Mouse (Mus musculus): ENCODE measurements around the gene Herc2. TPM values are rescaled to one million over a fixed set of nuclear protein-coding genes. Genes with fewer than 3 reads are reported as not detected.

Gene Herc2
- total and polyA plus RNA-seq, 3 experiments = 12.9 to 50.8 (median 45.0) TPM

DNA sequence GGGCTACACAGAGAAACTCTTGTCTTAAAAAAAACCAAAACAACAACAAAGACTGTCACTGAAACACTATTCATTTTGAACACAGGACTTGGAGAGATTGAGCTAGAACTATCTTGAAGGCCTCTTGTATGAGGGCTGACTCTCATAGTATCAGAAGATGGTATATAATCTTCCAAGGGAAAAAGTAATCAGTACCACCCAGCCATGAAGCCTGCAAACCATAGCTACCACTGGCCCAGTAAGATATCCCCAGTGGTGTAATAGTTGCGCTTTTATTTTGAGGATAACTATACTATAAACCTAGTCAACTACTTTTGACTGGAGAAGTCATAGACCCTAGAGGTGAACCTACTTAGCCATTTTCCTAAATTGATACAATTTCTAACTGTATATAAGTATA, 16.6 kb downstream of the Herc2 start:
- no peak for DNase-seq

DNA sequence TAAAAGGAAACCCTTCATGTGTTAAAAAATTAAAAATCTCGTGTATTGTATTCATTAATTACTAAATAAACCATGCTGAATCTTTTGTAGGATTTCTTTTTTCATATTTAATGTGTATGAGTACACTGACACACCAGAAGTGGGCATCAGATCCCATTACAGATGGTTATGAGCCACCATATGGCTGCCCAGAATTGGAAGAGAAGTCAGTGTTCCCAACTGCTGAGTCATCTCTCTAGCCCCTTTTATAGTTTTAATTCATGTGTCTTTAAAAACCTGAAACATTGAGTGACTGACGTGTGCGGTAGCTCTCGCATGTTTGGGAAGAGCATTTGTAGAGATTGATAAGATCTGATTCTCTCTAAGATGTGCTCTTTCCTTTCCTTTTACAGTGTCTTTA, 21.7 kb downstream of the Herc2 start:
- DNase-seq = no peak

GRCm38 (mm10) chr7:56083034-56083433, 33.0 kb downstream of the Herc2 start:
- DNase-seq = no peak

GRCm38 (mm10) chr7:56089097-56089496, 39.1 kb downstream of the Herc2 start:
- DNase-seq = no peak

- DNase-seq = peak; percentile 41
Observed at GRCm38 (mm10) chr7:56091445-56091844, 41.4 kb downstream of the Herc2 start.

DNA sequence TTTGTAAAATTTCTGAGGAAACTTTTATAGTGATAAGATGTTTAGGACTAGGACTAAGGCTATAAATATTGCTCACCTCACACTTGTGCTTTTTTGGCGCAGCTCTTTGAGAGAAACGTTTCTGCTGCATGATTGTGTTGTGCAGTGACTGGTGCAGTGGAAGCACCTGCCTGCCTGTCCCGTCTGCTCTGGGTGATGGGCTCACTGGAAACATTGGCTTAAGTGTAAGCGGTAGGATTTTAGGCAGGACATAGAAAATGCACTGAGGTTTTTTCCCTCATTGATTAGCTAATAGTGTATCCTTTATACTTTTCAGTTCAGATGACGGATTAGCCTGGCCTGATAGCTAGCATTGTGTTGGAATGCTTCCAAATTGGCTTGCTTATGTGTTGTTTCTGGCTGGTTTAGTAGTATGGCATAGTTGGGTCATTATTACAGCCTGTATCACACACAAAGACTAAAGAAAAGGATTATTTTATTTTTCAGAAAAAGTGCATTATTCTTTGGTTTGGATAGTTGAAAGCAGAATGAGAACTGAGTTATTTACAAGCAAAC, 52.4 kb downstream of the Herc2 start:
- DNase-seq = no peak

- no peak for DNase-seq
Observed at GRCm38 (mm10) chr7:56112999-56113398, 63.0 kb downstream of the Herc2 start.

DNA sequence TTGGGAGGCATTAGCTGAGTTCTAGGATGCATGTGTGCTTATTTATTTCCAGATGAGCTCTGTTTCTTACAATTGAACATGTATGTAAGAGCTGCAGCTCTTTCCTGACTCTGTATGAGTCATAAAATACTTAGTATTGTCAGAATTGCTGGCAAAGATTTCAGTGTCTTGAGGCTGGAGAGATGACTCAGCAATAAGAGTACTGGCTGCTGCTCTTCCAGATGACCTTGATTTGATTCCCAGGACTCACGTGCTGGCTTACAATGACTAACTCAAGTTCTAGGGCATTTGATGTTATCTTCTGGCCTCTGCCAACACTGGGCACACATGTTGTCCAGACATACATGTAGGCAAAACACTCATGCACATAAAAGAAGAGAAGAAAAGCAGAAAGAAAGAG, 64.2 kb downstream of the Herc2 start:
- DNase-seq = peak; percentile 81

GRCm38 (mm10) chr7:56120968-56121367, 71.0 kb downstream of the Herc2 start:
- DNase-seq = no peak

DNA sequence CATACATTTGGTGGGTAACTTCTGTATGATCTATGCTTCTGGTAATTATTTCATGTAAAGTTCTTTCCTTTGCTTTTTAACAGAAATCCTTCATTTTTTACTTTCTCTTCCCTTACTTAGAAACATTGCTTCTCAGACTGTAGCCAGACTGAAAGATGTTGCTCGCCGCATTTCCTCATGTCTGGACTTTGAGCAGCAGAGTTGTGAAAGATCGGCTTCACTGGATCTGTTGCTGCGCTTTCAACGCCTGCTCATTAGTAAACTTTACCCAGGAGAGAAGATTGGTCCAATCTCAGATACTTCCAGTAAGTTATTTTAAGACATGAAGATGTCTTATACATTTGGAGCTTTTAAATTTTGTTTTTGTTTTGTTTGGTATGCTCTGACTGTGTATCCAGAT, 71.4 kb downstream of the Herc2 start:
- DNase-seq = no peak

DNA sequence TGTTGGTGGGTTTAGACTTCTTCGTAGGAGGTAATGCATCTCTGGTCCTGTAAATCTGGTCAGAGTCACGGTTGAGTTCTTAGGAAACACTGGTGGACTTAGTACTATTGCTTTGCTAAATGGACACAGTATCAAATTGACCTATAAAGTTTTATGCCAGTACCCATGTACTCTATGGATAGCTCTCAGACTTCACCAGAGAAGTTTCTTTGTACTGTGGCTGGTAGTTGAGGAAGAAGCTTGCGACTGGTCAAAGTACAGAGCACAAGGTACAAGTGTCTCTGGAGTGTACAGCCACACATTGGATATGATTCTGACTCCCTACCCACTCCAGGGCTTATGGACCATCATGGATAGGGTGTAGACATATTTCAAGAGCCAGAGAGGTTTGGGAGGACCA, 78.1 kb downstream of the Herc2 start:
- no peak for DNase-seq

GRCm38 (mm10) chr7:56129577-56129976, 79.6 kb downstream of the Herc2 start:
- no peak for DNase-seq

- no peak for DNase-seq
Observed at GRCm38 (mm10) chr7:56131548-56131947, 81.6 kb downstream of the Herc2 start.

- peak; percentile 45 for DNase-seq
Observed at GRCm38 (mm10) chr7:56138706-56139105, 88.7 kb downstream of the Herc2 start.

GRCm38 (mm10) chr7:56146424-56146823, 96.4 kb downstream of the Herc2 start:
- peak; percentile 49 for DNase-seq

DNA sequence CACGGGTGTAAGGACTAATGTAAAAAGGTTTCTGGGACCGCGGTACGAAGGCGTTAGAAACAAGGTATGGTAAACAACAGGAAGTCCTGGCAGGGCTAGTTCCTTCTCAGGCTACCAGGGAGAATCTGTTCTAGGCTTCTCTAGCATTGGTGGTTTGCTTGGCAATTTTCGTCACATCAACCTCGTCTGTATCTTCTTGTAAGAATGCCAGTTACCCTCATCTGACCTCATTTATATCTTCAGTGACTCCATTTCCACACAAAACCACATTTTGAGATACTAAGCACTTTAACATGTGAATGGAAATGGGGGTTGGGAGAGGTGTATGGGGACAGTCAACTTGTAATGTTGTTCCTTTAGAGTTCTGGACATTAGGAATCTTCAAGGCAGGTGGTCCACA, 98.9 kb downstream of the Herc2 start:
- no peak for DNase-seq

- DNase-seq = no peak
Observed at GRCm38 (mm10) chr7:56151885-56152676, 102.1 kb downstream of the Herc2 start.

GRCm38 (mm10) chr7:56153161-56153560, 103.2 kb downstream of the Herc2 start:
- no peak for DNase-seq

GRCm38 (mm10) chr7:56153625-56154024, 103.6 kb downstream of the Herc2 start:
- peak; percentile 73 for DNase-seq

DNA sequence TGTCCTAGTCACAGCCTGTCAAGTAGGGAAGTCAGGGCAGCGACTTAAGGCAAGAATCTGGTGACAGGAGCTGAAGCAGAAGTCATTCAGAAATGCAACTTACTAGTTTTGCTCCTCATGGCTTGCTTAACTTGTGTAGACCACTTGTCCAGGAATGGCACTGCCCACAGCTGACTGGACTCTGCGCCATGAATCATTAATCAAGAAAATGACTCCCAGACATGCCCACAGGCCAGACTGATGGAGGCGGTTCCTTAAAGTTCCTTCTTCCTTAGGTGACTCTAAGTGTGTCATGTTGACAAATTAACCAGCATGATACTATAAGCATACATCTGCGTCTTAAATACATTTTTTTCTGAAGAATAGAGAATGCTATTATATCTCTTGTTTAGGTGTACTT, 113.3 kb downstream of the Herc2 start:
- no peak for DNase-seq

DNA sequence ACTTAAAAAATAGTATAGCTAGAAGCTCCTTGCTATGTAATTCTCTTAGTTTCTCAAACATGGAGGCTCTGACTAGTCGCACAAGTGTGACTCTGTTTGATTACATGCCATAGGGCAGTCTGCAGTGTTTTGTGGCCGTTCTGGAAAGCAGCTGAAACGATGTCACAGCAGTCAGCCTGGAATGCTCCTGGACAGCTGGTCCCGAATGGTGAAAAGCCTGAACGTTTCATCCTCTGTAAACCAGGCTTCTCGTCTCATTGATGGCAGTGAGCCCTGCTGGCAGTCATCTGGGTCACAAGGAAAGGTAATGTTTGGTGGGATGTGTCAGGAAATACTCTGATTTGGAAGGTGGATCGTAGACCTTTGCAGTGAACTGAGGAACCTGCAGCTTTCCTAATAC, 118.7 kb downstream of the Herc2 start:
- no peak for DNase-seq

DNA sequence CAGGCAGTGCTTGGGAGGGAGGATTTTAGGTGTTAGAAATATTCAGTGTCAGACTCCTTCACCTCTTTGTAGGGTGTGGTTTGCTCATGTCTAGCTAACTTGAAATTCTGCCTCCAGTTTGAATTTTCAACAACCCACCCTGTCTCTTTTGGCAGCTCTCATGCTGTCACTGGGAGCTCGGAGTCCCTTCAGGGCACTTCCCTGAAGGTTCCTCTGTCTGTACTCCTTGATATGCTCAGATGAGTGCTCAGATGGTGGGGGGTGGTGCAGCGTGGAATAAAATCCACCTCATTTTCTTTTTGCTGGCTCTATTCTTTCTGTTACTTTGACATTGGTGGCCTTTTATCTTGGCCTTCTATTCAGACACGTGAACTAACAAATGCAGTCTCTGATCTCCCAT, 127.4 kb downstream of the Herc2 start:
- DNase-seq = no peak

- DNase-seq = peak; percentile 61
Observed at GRCm38 (mm10) chr7:56191041-56191440, 141.0 kb downstream of the Herc2 start.

- DNase-seq = peak; percentile 54
Observed at GRCm38 (mm10) chr7:56191661-56192060, 141.7 kb downstream of the Herc2 start.

Data from adrenal gland, adult 2 months (tissue).